Mouse (Mus musculus) testis, adult 2 months (tissue): ENCODE measurements around the gene Vps35l.

Source experiments
- CTCF ChIP-seq: fragments of 200-500 bp; IDR thresholded peaks from 2 replicates; pipeline ENCODE4 v1.5.1; 2012; ENCODE audit warnings: low read depth, mild to moderate bottlenecking, inconsistent platforms, low read length, moderate library complexity; ENCODE audit not compliant: control insufficient read depth, insufficient read depth, insufficient replicate concordance
- POLR2A ChIP-seq: fragments of 200-500 bp; IDR thresholded peaks from 2 replicates; pipeline ENCODE4 v1.6.1; 2012; ENCODE audit warnings: low read depth, mild to moderate bottlenecking, inconsistent platforms, low read length, moderate library complexity; ENCODE audit not compliant: control insufficient read depth

DNA sequence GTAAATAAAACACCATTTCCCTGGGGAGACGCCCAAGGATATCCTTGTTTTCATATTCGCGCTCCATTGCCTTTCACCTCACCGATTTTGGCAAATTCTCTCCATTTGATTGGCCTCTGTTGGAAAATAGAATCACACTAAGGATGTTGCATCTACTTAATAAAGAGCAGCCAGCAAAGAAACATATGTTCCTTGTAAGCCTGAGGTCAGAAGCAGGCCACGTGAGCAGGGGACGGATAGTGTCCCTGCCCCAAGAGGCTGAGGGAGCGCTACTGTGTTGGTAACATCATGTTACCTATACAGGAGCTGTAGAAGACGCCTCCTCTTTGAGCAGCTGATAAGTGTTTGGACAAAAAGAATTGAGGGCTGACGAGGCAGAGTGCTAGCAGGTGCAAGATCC is 36.5 kb downstream of the Vps35l start:
- TF ChIP-seq CTCF = no peak
- TF ChIP-seq POLR2A = no peak
